Mouse (Mus musculus): Measurements from ENCODE around the gene Crlf2.

The Crlf2 gene

GRCm38 (mm10) chr5:109558404-109559160 is at the start of gene Crlf2:
TSS of gene Crlf2 (minus strand) at chr5:109558993.
- peak; percentile 84 for DNase-seq

GRCm38 (mm10) chr5:109602585-109602984 is 43.8 kb upstream of the Crlf2 start:
- DNase-seq, result no peak

- DNase-seq, result peak; percentile 29
Observed at GRCm38 (mm10) chr5:109601080-109601479, 42.3 kb upstream of the Crlf2 start.

GRCm38 (mm10) chr5:109598876-109599275 is 40.1 kb upstream of the Crlf2 start:
- DNase-seq, result no peak

DNA sequence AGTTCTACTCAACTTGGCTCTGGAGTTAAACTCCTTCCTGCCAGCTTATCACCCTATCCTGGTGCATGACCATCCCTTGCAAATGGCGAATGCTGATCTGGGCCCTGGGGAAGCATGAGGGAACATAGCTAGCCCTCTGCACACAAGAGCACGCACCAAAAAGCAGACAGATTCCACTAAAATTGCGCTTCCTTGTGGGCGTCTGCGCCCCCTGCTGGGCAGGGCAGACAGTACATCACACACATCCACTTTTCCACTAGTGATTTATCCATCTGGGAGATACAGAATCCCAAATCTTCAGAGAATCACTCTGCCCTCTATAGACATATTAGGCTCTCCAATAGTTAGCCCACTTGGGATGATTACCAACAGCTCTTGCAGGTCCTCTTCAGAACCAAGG is 37.9 kb upstream of the Crlf2 start:
- DNase-seq, result peak; percentile 15

GRCm38 (mm10) chr5:109562829-109563228 is 4.0 kb upstream of the Crlf2 start:
- DNase-seq, result no peak

- no peak for DNase-seq
Observed at GRCm38 (mm10) chr5:109559191-109559590, 398 bp upstream of the Crlf2 start.

DNA sequence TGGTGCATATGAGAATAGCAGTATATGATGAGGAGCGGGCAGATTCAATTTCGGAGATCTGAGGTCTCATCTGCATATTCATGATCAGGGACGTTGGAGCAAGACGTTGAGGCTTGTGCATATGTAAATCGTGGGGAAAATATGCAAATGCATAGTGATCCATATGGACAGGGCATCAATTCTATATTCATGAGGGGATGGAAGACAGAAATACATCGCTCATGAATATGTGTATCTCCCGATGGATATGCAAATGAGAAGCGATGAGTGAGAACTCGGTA is 730 bp downstream of the Crlf2 start:
- DNase-seq, result no peak

DNA sequence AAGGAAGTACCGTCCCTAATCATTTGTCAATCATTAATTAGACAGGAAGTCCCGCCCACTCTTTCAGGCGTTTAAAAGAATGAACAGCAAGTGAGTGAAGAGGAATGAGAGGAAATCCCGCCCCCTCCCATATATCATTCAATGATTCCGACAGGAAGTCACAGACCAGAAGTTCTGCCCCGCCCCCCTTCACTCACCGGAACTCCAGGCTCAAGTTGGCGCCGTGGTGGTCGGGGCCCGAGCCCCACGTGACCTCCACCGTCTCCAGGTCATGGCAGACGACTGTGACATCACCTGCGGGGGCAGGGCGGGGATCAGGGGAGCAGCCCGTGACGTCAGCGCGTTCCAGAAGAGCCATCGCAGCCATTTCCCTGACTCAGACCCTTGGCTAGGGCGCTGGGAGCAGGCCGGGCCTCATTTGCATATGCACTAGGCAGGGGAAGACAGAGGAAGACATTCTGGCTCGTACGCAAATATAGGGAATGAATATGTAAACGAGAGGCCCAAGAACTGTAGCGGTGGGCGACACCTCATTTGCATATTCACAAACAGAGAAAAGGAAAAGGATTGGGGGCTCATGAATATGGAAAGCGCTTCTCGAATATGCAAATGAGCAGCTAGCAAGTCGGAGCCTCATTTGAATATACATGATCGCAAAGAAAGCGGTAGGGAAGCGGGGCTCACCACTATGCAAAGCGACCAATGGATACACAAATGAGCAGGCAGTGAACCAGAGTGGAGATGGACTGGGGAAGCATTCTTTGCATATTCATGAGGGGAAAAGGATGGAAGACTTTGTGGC is 1.3 kb downstream of the Crlf2 start:
- DNase-seq, result peak; percentile 89

GRCm38 (mm10) chr5:109556591-109557320 is 2.0 kb downstream of the Crlf2 start:
- peak; percentile 81 for DNase-seq

DNA sequence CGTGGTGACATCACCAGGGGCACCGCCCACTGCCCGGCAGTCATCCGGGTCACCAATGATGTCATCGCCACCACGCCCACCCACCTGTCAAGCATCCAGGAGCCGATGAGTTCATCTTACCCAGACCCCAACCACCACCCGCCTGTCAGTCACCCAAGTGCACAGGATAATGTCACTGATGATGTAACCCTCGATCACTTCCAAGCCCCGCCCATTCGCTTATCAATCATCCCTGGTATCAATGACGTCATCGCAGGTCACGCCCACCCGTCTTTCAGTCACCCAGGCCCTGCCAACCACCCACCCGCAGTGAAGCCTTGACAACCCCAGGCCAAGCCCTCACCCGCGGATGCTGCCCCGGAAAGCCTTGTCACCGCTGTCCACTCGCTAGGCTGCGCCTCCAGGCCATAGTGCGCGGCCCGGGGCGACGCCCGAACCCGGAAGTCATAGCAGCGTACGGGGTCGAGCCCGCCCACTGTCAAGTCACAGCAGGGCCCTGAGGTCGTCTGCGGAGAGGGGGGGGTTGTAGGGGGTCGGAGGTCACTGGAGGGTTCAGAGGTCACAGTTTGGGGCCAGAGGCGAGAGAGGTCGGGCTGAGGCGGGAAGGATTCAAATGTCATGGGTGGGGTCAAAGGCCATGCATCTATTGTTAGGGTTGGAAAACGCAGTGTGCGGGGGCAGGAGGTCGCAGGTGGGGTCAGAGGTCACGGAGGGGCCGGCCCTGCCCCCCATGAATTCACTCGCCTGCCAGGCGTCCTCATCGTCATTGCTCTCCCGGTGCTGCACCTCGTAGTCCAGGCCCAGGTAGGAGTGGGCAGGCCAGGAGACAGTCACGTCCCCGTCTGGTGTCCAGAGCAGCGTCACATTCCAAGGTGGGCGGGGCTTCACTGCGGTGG is 2.9 kb downstream of the Crlf2 start:
- DNase-seq, result no peak

DNA sequence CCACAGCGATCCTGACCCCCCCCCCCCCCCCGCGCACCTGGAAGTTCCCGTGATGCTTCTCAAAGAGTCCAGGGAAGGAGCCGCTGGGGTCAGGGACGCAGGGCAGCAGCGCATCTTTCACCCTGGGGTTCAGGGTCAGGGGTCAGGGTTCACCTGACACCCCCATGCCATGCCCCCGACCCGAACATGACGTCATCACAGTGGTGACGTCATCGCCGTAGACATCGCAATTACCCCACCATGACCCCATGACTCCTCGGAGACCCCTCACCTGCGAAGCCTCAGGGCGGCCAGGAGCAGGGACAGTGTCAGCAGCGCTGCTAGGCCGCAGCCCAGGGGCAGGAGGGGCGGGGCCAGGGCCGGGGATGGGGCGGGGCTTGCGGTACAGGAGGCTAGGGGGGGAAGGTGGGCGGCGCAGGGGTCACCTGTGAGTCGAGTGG is 3.5 kb downstream of the Crlf2 start:
- DNase-seq, result no peak

- no peak for DNase-seq
Observed at GRCm38 (mm10) chr5:109554091-109555050, 4.4 kb downstream of the Crlf2 start.

GRCm38 (mm10) chr5:109553160-109553930 is 5.4 kb downstream of the Crlf2 start:
- DNase-seq, result no peak

DNA sequence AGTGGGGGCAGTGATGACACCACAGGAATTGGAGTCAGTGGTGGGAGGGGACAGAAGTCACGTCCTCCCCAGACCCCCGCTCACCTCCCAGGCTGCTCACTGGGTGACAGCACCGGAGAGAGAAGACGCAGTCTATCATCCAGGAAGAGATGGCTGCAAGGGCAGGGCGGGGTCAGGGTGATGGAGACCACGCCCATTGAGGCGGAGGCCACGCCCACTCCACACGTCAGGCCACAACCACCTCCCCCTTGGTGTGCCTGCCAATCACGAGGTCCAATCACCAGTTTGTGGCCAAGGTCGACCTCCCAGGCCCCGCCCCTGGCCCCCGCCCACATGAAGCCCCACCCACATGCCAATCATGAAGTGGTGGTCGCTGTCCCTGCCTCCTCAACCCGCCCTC is 6.3 kb downstream of the Crlf2 start:
- no peak for DNase-seq

DNA sequence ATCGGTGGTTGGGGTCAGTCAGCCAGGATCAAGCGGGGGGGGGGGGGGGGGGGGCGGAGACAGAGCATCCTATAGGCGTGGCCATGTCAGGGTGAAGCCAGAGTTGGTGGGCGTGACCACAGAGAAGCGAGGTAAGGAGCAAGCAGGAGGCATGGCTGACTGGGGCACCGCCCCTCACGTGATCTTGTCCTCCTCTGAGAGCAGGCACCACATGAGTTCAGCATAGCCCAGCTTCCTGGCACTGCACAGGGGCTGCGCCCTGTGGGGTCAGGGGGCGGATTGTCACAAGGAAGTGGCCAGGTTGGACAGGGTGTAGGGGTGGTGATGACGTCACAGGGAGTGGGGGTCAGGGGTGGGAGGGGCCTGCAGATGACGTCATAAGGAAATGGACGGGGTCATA is 6.7 kb downstream of the Crlf2 start:
- DNase-seq, result no peak

DNA sequence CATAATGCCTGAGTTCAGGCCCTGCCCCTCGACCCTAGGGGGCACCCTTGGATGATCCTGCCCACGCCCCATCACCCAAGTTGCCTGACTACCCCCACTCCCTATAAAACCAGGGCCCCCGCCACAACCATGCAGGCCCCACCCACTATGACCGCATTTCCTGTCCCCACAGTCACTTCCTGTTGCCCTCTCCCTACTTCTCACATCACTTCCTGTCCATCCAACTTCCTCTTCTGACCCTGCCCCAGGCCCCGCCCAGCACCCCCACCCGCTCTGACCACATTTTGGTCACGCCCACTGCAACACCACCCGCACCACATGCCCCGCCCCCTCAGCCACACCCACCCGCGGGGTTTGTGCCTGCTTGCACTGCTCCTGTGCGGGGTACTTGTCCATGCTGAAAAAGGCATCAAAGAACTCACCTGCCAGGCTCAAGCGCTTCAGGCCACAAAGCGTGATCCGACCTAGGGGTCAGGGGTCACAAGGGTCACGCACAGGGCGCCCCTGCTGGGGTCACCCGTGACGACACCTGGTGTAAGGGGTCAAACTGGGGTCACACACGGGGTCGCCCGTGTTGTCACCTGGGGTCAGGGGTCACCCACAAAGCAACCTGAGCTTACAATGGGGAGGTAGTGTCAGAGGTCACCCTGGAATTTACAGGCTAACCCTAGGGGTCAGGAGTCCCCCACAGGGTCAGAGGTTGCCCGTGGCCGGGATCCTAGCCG is 7.6 kb downstream of the Crlf2 start:
- no peak for DNase-seq

DNA sequence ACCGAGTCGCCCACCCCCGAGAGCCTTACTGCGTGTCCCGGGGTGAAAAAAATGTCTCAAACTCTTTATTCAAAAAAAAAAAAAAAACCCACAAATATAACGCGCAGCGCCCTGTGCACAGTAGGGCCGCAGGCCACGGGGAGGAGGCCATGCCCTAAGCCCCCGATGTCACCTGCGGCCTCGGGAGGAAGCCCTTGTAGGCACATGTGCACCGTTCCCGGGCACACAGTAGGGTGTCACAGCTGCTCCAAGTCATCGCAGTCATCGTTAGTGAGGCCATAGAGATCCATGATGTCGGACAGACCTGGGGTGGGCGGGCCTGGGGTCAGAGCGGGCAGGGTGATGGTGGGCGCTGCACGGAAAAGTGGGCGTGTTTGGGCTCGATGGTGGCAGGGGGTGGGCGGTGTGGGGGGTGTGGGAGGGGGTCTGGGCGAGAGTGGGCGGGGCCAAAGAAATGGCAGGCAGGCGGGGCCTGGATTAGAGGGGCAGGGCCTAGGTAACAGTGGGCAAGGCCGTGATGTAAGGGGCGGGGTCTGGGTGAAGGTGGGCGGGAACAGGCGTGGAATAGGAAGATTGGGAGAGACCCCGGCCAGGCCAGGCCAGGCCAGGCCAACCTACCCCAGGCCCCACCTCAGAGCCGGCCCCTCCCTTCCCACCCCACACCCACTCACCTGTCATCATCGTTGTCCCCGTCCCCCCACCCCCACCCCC is 8.4 kb downstream of the Crlf2 start:
- no peak for DNase-seq

DNA sequence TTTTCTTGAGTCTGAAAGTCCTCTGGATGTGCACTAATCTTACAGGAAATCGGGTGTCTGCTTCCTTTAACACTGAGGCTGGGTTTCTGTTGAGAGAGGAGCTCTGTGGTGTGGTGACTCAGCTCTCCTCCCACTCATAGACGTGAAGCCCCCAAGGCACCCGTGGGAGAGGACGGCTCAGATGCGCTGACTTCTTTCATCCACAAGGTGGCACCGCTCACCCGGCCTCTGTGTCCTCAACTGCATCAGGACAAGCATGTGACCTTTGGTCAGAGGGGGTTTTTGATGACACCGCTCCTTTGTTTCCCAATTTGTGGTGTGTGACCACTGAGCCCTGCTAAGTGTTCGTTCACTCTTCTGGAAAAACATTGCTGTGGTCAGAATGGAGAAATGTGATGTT is 10.1 kb downstream of the Crlf2 start:
- no peak for DNase-seq
